Mouse (Mus musculus) cerebellum, adult (tissue): Measurements from ENCODE around the gene Prkca.

Experiments
- ATAC-seq: cut with Nextera tagmentation; 2 replicates; pipeline ENCODE4 v1.9.2; 2017; ENCODE audit warnings: mild to moderate bottlenecking, moderate library complexity, mixed read lengths; ENCODE audit not compliant: insufficient number of reproducible peaks, low FRiP score, low TSS enrichment

The Prkca gene

DNA sequence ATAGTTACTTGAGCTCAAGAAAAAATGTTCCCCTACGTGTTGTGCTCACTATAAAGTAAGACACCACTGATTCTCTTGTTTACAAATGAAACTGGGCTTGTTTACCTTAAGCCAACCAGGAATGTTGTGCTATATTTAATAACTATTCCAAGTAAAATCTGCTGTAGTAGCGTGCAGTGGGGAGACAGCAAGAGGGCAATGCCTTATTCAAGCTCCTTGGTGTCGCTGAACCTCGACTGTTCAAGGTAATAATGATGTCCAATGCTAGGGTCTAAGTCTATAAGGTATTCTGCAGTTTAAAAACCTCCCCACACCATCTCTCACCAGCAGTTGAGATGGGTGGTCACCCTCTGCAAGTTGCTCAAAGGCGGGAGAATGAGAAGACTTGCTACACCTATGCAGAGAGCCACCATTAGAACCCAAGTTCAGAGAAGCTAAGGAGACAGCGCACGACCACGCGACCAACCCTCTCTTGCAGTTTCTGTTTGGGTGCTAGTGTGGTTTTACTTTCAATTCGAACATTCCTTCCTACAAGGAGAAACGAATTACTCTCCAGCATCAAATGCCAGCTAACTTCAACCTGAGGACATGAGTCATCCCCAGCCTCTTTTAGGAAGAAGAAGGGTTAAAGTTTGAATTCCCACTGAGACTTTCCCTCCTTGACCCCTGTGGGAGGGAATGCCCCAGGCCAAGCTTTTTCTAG is 129.1 kb downstream of the Prkca start:
- ATAC-seq: no peak

DNA sequence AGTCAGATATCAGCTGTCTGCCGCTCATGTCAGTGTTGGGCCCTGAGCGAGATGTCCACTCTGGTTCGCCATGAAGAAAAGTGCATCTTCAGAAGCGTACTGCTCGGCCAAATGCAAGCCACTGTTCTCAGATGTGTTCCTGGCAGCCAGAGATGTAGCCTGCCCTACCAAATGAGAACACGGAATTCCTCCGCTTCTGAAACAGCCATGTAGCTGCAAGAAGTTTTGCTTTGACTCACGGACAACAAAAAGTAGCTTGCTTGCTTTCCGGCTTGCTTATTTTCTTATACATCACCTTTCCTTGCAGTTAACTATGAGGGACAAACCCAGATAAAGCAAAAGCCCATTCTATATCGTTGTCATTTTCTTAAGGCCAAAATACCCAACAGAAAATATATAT is 129.9 kb downstream of the Prkca start:
- ATAC-seq: no peak

DNA sequence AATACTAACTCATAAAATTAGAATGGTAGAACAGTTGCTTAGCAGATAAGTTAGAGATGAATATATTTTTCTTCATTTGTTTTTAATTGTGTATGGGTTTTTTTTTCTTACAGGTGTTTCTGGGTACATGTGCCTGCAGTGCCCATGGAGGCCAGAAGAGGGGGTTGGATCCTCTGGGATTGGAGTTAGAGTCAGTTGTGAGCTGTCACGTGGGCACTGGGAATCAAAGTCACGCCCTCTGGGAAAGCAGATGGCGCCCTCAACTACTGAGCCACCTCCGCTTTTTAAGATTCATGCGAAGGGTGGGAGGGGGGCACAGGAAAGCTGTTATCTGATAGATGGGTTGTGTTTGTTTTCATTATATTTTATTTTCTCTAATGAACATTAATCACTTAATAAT is 131.1 kb downstream of the Prkca start:
- no peak for ATAC-seq

DNA sequence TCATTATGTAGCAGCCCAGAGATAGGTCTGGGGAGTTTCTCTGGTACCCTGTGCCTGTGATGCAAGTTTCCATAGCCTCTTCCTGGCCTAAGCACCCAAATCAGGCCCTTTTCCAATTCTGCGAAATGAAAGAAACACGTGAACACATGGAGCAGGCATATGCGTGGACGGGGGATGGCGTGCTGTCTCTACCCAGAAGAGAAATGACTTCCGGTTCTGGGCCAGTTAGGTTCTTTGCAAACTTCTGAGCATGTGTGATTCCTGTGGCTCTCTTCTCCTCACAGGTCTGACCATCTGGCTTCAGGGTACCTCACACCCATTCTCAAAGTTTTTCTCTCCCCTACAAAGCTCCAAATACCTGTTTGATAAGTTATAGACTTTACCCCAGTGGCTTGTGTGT is 131.7 kb downstream of the Prkca start:
- ATAC-seq: no peak

DNA sequence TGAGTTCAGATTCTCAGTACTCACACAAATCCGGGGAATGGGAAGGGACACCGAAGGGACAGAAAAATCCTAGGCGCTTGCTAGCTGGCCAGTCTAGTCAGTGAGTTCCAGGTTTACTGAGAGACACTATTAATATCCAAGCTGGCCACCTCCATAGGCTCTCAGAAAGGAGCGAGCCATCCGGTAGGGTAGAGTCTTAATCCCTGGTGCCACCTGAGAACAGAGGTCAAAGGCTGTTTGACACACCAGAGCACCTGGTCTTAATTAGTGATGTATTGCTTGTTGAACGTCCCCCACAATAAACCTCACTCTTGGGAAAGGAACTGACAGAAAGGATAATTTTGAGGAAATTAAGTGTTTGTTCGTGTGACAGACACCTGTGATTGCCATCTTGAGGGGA is 133.0 kb downstream of the Prkca start:
- ATAC-seq: no peak

DNA sequence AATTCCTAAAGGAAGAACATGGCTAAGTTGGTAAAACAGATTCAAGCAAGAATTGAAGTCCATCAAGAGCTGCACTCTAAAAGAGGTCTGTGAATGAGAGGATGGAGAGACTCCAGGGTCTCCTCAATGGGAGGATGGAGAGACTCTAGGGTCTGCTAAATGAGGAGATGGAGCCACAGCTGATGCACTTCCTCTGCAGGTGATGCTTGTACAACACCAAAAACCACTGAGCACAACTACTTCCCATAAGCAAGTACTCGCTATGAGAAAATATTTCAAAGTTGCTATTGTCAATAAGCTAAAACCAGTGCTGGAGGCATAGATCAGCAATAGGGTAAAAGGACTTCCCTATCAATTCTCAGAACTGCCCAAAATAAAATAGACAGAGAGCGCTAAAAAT is 137.1 kb downstream of the Prkca start:
- no peak for ATAC-seq

DNA sequence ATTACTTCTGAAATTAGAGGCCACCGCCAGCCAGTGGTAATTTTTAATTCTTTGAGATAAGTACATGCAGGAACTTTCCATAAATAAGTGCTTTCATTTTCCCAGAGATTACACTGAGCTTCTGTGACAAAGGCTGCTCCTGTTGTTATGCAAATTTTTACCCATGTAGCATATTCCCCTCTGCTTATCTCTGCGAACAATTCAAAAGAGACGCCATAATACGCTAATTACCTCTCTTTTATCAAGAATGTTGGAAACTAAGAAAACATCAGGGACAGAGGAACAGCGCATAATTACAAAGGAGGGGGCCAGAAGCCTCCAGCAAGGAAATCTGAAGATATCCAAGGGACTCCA is 138.9 kb downstream of the Prkca start:
- no peak for ATAC-seq

DNA sequence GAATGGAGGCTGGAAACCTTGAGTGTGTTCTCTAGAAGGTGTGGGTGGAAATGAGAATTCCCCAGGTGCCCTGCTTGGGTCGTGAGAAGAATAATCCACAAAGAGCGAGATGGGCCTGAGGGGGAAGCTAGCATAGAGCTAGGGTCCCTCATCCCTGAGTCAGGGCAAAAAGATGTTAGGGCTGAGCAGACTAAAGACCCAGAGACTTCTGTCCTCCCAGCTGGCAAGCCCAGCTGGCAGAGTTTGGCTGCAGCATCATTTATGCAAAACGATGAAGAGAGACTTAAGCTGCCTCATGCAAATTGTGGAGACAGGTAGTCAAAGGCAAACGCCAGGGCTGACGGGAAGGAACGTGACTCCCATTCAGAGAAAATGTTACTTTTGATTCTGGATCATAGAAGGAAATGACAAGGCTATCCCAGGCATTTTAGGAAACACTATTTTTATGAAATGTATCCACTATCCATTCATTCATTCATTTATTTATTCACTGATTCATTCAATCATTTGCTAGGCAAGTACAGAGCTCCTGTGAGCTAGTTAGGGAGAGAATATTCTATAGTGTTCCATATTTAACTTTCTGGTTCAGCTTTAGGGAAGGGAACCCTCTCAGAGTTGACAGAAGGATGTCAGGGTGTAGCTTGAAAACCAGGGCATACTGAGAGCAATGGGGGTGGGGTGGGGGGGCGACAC is 139.4 kb downstream of the Prkca start:
- no peak for ATAC-seq

DNA sequence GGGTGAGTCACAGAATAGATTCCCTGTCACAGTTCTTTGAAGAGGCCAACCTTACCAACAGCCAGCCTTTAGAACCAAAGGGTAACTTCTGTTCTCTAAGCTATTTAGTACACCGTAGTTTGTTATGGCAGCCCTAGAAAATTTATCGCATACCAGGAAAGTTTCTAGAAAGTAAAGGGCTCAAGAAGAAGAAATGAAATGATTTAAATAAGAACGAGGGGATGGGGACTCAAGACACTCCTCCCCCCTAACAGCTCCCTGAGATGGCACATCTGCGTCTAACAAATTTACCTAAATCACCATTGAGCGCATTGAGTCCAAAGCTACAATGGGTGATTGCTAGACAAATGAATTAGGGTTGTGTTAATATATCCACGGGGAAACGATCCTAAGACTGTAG is 140.9 kb downstream of the Prkca start:
- no peak for ATAC-seq

DNA sequence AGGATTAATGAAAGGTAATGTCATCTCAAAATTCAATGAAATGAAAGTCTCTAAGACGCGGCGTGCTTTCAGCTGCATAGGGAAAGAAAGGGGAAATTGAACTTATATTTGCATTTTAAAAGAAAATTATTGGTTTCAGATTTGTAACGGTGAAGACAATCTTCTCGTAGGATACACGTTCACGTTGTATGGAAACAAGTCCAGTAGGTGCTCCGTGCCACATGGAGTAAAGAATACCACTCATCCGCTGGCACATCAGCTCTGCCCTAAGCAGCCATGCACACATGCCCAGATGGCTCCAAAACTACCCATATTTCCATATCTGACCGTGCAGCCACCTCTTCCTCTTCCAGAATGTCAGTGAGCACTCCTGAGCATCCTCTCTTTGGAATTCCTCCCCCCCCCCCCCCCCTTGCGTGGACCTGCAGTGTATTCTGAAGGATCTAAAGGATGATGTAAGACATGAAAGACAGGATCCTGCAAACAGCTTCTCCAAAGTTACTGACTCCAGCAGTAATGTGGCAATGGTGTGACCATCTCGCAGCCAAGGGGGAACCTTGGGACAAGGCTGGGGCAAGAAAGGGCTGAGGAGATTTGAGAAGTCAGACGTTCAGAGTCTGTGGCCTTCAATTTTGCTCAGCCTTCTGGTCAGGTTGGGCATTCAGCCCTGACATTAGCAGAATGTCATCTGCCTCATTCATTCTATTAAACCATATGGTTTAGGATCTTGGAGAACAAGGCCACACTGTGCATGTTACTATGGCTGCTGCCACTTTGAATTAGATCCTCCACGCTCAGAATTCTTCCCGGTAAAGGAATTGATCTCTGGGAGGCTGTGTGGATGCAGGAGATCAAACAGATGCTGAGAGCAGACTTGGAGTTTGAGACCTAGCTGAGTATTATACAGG is 142.8 kb downstream of the Prkca start:
- no peak for ATAC-seq

DNA sequence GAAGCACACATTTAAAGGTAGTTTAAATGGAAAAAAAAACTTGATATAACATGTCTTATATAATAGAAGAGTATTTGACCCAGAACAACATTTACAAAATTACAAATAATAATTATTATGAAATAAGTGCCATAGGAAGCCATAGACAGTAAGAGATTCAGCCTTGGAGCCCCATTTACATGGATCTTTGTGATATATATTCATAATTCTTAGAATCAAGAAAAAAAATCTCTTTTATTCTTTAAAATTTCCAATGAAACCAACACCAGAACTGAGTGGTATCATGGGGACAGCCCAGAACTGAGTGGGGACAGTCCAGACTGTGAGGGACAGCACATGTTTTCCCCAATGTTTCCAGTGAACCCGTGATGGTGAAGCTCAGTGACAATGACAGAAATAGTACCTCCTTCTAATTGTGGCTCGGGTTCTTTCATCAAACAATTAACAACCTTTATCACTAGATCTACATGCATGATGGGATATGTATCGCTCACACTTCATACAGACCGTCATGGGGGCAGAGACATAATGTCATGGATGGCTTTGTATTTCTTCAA is 144.2 kb downstream of the Prkca start:
- ATAC-seq: no peak

DNA sequence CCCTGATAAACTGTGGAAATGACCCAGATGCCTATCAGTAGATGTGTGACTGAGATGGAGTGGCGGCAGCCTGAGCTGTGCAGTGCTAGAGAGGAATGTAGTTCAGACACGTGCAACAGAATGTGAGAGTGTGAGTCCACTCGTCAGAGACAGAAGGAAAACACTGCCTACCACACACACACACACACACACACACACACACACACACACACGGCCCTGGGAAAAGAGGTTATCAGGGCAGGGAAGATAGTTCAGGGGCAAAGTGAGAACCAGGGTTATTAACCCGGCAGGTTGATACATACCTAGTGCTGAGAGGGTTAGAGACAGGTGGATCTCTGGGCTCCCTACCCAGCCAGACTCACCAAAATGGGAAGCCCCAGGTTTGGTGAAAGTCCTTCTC is 145.1 kb downstream of the Prkca start:
- no peak for ATAC-seq

DNA sequence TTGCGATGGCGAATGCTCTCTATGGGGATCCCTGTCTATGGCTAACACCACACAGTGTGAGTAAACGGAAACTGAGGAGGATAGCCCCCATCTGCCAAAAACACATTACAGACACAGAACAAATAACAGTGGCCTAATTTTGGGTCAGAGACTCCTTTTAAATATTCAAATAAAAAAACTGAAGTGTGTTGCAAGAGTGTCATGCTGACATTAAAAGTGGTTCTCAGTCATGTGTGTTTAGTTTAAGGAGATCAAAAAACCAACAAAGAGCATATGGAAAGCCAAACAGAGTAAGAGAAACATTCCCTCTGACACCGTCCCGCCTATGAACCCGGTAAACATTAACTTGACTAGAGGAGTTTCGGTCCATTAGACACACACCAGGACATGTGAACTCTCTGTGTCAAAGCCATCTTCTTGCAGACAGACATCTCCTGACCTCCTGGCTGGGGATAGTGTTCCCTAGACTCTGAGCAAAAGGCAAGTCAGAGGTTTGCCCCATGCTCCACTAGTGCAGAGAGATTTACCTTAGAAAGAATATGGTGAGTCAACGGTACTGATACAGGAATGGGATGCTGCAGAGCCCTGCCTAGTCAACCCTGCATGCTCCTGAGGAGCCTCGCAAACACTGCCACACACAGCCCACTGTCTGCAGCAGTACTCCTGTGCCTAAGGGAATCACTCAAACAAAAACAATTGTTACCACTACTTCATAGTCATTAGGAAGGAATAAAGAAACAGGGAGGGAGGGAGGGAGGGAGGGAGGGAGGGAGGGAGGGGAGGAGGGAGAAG is 146.1 kb downstream of the Prkca start:
- no peak for ATAC-seq

DNA sequence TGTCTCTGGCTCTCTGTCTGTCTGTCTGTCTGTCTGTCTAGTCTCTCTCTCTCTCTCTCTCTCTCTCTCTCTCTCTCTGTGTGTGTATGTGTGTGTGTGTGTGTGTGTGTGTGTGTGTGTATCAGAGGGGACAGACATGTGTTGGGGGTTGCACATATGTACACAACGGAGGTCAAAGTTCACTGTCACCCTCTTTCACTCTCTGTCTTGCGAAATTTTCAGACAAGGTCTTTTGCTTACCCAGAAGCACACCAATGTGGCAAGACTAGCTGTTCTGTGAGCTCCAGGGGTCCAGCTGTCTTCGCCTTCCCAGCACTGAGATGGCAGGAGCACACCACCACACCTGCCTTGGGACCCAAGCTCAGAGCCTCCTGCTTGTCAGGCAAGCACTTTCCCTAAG is 146.9 kb downstream of the Prkca start:
- no peak for ATAC-seq

DNA sequence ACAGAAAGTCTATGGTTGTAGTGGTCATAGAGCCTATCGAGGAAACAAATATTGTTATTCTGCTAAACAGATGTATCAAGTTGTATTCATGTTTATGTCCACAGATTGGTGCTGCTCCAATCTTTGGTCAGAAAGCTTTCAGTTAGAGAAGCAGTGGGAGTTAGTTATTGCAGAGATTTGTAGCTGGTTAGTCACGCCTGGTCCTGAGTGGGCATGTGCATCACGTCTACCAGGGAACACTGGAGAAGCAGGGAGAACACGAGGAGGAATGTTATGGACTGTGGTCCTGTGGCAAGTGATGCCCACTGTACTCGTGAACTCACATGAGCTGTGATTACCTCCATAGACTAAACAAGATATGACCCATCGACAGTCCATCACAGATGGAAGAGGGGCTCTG is 153.4 kb downstream of the Prkca start:
- no peak for ATAC-seq

DNA sequence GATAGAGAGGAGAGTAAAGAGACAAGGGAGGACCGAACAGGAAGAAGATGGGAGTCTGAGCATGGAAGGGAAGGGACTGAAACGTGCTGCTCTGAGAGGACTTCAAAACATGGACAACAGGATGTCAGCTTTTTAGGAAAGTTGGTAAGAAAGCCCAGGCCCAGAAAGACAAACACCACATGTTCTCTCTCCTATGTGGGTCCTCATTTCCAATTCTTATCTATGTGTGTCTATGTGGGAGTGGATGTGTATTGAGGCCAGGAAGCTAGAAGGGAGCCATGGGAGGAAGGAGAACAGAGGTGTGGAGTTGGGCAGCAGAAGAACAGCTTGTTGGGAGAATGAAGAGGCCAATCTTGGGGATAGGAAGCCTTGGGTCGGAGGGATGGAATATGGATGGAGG is 154.4 kb downstream of the Prkca start:
- no peak for ATAC-seq

DNA sequence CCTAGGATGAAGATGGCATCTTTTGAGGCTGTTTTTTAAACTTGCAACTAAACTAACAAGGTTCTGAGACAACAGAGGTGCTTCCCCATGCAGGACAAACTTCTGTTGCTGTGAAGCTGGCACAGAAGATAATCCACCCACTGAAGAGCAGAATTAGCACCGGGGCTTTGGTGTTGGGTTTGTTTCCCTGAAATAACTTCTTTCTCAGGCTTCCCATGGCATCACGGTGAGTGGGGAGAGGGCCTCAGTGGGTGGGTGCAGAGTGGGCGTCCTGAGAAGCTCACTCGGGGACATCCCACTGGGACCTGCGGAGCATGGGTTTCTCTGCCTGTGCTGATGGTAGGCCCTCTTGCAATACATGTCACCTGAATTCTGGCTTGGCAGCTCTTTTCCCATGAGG is 161.3 kb downstream of the Prkca start:
- no peak for ATAC-seq

DNA sequence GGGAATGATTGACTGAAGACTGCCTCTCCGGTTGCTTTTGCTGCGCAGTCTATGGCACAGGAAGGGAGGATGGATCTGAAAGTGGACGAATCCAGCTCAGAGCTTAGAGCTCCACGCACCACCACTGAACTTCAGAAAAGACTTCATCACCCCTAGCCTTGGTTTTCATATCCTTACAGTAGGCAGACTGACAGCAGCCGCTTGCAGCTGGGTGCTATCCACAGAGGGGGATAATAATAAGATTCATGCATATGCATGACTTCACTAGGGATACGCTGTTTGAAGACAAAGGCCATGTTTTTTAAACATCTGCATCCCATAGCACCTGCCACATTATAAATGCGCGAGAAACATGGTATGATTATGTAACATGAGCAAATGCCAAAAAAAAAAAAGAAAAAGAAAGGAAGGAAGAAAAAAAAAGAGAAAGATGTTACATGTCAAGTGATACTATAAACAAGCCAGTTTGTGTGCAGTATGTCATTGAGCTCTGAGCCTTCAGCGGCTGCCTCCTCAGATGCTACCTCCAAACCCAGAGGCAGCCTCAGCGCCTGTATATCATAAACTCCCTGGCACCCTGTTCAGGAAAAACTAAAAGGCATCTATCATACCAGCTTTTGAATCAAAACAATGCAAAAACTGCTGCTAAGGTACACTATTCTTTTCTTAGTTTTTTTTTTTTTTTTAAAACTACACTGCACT is 162.6 kb downstream of the Prkca start:
- ATAC-seq: no peak

DNA sequence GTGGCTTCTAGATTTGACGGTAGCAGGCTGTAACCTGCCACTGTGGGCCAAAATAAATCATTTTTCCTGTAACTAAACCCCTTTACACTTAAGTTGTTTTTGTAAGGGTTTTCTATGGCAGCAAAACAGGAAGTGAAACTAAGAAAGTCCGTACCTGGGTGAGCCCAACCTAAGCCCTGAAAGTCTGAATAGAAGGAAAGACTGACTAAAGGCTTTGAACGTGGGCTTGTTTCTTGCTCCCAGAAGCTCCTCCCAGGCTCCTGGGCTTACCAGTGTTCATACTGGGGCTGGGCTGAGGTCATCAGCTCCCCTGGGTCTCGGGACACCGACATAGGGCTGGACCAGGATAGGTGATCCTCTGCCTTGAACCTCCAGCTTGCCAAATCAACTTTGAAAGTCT is 164.9 kb downstream of the Prkca start:
- ATAC-seq: no peak

DNA sequence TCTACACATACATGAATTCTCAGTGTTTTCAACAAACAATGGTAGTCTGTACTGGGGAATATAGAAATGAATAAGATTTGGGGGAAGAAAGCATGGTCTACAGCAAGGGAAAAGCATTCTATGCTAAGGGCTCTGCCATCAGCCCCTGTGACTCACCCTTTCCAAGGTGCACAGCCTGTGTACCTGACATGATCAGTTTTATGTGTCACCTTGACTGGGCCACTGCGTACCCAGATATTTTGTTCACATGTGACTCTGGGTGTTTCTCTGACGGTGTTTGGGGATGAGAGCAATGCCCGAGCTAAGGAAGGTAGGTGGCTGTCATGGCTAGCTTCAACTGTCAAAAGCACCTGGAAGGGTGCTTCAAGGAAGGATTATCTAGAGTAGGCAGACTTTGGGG is 165.5 kb downstream of the Prkca start:
- ATAC-seq: no peak
